Mouse (Mus musculus): ENCODE data around the gene Tctn3.
"Not testable (repeated sequence)": the region's sequence is repeated elsewhere in the genome, so short reads cannot be mapped to it uniquely, and the experiment has no call there.

The Tctn3 gene

DNA sequence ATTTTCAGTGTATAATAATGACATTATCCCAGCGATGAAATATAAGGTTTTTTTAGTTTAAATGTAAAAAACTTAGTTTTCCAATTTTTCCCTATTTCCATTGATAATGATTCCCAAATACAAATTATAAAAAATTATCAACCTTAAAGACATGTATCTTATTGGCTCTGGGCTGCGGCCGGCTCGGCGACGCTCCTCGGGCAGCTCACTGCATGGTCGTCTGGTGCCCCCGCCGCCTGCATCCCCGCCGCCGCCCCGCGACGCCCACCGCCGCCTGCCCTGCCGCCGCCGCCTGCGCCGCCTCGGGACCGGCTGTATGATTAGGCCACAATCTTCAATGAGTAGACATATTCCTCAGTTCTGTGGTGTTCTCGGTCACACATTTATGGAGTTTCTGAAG, 9.6 kb upstream of the Tctn3 start:
- not testable (repeated sequence) for DNase-seq

DNA sequence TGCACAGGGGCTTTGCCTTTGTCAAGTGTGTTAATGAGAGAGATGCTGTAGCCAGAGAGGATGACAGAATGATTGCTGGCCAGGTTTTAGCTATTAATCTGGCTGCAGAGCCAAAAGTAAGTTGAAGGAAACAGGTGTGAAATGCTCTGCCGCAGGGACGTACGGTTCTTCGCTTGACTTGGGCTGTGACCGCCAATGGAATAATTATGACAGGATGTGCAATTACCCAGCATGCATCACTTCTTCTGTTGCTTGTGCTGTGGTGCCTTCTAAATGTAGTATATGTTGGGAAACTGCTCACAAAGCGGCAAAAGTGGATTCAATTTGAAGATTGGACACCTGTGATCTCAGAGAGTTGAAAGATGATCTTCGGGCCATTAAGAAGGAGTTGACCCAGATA, 4.0 kb upstream of the Tctn3 start:
- DNase-seq: no peak

DNA sequence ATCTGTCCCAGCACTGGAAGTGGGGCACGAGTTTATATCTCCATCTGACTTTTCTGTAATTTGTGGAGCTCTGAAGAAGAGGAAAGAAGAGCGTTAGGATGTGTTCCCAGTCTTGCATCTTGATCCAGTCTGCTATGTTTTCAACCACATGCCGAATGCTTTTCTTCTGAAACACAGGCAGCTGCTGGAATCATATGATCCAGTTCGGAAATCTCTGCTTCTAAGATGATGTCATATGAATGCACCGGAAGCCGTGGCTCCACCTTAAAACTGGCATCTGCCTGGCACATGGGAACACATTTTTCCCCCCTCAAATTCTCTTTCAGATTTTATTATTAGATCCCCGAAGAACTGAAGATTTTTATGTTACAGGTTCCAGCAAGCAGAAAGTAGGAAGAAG, 2.8 kb upstream of the Tctn3 start:
- DNase-seq: no peak

DNA sequence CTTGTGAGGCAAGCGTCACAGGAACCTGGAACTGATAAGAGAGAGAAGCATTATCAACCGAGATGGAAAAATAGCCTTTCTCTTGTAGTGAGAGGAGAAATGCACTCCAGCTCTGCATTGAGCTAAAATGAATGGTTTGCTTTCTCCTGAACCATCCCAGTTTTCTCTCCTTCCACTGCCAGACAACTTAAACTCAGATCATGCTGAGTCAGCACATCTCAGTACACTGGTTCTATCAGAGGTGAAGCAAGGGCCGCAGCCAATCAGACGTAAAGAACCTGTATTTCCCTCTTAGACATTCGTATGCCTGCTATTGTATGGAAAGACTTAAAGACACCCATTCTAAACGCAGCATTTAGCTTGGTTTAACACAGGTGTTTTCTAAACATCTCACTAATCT, 4.4 kb downstream of the Tctn3 start:
- no peak for DNase-seq

DNA sequence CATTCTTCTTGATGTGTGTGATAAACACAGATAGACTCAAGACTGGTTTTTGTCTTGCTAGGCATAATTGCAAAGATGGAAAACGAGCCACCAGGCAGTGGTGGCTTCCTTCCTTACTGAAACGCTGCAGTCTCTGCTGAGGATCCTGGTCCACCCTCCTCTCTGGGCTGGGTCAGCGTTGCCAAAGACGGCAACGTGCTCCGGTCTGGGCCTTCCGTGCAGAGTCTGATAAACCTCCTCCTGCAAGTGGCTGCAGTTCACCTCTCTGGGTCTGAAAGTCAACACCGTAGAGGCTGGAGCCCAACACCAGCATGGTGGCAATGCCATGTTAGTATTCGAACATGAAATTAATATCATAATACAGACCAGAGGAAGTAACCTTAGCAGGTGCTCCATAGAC, 6.8 kb downstream of the Tctn3 start:
- DNase-seq: no peak

DNA sequence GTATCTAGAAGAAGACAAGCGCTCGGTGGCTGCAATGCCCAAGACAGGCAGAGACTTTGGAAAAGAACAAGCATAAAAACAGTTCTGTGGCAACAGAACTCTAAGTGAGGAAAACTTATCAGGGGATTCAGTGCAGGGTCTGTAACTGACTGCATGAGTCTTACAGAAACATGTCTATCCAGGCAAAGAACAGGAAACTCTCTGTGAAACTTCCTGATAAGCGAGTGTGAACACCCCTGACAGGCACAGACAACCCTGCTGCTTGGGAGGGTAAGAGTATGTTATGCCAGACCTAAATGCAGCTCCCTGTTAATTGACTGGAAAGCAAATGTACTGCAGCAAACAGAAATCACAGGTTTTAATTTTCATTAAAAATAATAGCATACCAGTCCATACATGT, 10.2 kb downstream of the Tctn3 start:
- DNase-seq: no peak

DNA sequence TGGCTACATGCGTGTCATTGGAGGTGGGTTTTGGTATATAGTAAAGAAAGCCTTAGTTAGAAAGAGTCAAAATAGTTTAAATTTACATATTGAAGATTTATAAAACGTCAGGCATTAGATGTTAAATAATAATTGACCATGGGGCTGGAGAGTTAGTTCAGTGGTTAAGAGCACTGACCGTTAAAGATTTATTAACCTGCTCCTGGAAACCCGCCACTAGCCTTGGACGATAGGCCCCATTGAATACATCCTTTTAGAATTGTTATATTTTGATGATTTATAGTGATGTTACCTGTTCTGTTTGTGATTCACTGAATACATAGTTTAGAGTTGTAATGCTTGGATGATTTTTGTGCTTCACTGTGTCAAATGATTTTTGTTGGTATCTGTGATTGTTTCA, 11.2 kb downstream of the Tctn3 start:
- not testable (repeated sequence) for DNase-seq

DNA sequence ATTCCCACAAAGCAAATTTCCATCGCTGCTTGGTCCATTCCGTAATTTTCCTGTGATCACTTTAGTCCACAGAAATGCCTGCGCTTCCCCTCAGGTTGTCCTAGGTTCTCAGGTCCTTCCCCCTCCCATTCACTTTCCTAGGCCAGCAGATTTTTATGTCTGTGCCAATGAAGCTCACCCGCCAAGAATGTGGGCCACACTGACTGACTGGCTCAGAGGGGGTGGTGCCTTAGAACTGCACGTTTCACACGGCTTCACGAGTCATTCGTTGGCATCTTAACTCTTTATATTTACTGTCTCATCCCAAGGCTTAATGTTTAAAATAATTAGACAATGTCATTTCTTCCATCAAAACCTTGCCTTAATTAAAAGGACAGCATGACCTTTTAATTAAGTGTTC, 16.2 kb downstream of the Tctn3 start:
- no peak for DNase-seq

DNA sequence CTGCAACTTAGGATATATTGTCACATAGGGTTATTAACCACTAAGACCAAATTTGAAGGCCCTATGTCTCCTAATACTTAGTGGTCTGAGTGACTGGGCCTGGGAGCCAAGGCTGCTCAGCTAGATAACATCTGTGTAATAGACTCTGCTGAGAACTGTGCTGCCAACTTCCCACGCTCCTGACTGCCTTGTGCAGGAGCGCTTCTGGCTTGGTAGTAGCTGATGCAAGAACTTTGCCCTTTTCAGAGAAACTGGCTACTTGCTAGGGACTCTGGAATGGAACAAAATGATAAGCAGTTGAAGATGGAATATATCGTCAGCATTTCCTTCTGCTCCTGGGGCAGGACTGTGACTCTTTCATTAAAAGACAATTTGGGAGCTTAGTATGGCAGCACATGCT, 16.8 kb downstream of the Tctn3 start:
- DNase-seq: no peak

DNA sequence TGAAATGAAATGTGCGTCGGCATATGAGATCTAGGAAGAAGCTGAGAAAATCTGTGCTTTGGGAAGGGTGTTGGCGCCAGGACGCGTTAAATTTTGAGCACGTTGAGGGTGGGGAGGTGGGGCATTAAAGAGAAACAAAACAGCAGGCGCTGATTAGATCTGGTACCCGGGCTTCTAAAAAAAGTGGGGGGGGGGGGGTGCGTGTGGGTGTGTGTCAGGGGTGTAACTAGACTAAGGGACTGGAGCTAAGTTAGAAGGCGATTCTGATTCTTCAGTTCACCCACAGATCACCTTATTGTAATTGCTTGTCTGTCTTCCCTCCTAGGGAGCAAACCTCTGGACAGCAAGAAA, 22.5 kb downstream of the Tctn3 start:
- no peak for DNase-seq

DNA sequence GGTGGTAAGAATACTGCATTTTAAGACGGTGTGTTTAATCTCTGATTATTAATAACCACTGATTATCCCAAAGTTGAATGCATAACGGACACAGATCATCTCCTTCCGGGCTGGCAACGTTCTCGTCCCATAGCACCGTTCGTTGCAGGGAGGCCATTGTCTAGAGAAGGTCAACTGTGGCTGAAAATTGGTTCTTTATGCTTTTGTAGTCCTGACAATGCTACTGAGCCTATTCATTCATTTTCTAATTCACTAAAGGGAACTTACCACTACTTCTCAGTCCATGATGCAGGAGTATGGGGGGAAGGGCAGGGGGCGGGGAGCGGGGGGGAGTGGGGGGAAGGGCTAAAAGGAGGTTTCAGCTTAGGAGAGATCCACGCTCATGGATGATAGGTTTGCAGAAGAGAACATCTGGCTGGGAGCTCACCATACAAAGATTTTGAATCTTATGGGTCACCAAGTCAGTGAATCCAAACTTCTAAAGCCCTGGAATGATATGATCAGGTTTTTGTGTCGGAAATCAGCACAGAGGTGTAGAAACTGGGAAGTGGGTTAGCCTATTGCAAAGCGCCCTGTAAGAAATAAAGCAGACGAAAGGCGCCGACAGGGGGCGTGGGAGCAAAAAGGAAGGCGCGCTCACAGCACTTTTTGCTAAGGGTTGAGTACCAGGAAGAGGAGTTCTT, 23.0 kb downstream of the Tctn3 start:
- peak; percentile 90 for DNase-seq

DNA sequence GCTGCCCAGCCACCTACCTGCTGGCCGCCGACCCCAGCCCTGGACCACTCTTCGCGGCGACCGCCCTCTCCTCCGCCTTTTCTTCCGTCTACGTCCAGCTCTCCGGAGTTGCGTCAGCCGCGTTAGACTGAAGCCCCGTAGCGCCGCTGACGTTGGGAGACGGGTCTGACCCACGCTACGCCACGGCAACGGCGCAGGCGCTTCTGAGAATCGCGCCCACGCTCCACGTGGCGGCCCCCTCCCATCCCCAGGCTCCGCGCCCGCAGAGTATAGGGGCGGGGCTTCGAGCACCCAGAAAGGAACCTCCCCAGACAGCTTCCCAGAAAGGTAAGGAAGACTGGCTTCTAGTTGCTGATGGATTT, 23.8 kb downstream of the Tctn3 start, which contains the start of gene Aldh18a1:
Aldh18a1 (minus strand) TSS at position 171 of the 362 bp plus-strand sequence.
- peak; percentile 87 for DNase-seq

DNA sequence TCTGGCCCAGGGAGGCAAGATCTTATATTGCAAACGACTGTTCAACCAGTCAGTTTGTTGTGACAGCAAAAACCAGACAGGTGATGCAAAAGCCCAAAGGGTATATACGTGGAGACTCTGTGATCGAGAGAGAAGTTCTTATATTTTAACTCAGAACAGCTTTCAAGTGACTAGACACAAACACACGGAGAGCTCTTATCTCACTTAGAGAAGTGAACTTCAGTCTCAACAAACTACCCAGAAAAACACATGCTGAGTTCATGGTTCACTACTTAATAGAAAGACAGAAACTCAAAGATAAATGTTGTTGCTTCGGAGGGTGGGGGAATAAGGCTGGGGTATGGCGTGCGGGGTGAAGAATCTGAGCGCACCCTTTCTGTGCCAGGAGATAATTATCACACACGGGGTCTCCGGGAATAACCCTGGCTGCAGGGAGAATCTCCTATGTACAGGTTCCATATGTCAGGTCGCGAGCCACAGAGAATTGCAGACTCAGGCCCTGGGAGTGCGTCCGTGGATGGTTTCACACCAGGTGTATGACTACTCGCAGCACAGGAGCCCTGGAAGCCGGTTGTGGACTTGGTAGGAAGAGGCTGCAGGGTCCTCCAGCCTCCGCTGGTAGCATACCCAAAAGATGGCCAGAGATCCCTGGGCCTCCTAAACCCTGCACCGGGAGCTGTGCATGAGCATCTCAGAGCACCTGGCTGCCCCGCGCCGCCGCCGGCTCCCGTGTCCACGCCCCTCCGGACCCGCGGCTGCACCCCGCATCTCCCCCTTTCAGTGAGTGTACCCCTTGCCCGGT, 24.3 kb downstream of the Tctn3 start:
- no peak for DNase-seq

DNA sequence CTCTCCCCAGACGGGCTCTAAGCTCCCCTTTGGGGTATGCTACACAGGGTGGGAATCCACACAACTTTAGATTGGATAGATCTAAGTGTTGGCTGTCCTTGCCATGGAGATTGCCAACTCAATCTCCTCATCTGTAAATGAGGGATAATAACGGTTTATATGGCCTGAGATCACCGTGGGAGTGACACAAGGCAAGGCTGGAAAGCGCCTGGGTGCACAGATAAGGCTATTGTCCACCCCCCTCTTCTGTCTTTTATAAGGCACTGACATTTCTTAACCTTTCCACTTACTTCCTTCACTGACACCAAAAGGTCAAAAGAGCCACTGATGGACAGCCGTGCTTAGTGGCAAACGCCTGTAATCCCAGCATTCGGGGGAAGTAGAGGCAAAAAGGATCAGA, 25.1 kb downstream of the Tctn3 start:
- no peak for DNase-seq

DNA sequence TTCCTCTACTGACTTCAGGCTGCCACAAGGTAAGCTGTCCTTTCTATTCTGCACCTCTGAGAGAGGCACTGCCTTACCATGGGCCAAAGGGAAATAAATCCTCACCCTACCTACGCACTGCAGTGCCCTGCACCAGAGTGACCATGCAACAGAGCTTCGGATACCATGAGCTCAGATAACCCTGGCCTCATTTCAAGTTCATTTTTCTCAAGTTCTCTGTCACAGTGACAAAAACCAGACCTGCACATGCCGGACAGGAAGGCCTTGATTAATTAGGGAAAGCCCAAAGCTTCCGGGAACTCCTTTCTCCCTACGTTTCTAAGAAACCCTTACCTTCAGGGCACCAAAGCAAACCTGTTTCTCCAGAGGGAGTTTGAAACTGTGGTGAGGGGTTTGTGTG, 30.4 kb downstream of the Tctn3 start:
- DNase-seq: no peak

DNA sequence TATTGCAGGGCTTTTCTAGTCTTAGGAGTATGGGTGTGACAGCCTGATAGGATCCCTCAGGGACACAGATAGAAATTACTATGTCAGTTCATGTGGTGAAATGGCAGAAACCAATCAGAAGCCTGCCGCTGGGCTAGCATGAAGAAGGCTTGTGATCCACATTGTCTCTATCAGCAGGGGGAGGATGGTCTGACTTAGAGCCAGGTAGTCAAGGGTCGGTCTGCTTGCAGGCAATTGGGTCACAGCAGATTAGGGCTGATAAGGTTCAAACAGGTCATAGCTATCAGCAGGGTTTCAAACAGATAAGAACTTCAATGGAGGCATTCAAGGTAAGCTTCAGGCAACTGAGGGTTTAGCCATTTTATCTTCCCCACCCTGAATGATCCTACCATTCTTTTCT, 31.1 kb downstream of the Tctn3 start:
- no peak for DNase-seq

DNA sequence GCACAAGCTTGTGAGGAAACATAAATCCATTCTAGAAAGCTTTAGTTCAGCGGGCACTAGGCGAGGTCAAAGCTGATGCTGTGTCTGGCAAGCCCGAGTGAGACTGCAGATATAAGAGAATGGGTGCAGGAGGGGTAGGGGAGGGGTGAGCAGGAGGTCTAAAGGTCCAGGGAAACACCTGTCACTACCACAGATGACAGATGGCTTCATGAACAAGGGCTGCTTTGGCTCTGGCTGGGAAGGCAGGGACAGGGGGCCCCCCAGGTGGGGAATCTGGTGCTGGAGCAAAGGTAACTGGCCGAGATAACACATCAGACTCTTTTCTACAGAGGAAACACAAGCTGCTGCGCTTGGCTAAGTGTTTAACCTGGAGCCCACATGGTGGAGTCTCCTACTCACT, 36.6 kb downstream of the Tctn3 start:
- no peak for DNase-seq

DNA sequence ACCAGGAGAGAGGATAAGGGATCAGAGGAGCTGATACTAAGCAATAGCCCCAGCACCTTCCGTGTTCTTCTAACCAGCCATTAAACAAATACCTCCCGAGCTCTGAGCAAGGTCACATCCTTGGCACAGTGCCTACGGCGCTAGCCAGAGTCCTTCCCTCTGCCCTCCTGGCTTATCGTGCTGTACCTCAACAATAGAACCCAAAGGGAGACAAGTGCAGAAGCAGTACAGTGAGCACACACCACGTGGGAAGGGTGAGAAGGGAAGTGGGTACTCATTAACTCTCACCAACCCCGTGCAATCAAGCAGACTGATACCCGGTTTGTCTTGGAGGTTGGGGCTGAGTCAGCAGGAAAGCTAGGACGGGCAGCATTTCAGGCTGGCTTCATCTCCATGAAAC, 41.3 kb downstream of the Tctn3 start:
- DNase-seq: peak; percentile 66

DNA sequence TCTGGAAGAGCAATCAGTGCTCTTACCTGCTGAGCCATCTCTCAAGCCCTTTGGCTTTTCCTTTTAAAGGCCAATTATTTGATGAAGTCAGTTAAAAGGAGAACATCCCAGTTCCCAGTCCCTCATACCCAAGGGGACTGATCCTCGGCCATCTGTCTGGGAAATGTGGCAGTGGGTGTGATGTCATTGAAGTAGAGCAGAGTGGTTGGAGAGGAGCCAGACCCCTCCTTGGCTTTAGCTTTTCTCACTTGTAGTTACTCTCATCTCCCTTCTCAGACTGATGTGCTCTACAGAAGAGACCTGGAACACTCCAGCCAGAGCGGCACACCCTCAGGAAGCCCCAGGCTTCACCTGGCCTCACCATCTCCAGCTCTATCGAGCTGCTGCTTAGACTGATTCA, 44.4 kb downstream of the Tctn3 start:
- DNase-seq: no peak

DNA sequence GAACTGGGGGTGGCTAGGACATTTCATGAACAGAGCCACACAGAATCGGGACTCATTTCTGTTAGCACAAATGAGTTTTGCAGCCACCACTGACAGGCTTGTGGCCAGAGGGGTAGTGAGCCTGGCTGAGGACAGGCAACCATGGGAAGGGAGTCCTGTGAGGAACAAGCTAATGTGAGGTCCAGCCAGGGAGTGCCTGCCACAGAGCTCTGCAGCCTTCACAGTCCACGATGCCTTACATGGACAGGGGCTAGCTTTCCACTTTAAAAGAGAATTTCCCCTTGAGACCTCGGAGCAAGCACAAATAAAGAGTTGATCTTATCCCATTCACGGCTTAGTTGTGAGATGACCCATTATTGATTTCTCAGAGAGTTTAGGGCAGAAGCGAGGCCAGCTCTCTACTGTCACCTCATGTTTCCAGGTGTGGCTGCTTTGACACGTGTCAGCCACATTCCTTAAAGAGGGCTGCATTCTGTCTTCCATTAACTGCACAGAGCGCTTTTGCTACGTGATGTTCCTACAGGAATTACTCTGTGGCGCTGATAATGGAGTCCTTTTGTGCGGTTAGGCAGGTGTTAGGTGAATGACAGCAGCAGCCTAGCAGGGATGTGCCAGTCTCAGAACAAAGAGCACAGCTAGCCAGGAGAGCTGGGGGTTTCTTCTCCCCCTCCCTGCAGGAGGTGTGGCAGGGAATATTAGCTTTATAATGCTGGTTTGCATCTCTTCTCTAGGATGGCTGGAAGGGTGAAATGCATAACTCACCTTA, 48.0 kb downstream of the Tctn3 start:
- DNase-seq: no peak

DNA sequence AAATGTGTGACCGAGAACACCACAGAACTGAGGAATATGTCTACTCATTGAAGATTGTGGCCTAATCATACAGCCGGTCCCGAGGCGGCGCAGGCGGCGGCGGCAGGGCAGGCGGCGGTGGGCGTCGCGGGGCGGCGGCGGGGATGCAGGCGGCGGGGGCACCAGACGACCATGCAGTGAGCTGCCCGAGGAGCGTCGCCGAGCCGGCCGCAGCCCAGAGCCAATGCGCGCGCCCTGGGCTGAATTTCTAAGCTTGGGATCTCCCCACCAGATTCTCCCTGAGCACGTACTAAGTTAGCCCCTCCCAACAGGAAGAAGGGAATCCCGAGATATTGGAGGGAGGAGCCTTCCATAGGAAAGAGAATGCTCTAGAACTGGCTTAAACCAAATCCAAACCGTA, 50.5 kb downstream of the Tctn3 start:
- not testable (repeated sequence) for DNase-seq

DNA sequence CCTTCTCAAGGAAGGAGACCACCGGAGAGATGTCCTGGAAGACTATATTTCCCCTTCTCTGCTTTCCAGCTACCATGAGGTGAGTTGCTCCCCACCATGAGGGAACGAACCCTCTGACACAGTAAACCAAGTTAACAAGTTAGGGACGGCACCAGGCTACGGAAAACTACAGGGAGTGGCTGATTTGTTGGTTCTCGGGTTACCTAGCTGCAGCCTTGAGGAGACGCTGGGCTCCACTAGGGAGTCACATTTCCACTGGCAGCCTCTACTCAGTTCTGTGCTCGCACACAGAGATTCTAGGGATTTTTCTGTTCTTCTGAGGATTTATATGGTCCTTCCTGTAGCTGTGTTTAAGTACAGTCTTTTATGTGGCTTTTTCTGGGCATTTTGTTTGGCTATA, 56.0 kb downstream of the Tctn3 start:
- DNase-seq: no peak

DNA sequence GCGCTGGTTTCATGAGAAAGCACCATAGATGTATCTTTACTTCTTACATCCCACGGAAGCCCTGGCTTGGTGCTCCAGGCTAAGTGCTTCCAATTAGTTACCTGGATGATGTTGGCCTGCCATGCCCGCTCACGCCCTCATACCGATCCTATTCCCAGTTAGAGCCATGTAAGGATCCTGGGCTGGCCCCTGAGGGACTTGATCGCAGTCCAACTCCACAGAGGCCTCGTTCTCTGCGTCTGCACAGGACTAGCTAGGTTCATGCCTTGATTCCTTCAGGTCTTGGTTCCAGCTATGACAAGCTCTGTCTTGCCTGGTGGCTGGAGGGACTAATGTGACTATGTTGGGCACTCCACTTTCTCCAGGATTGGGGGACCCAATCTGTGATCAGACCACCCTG, 56.9 kb downstream of the Tctn3 start:
- no peak for DNase-seq

DNA sequence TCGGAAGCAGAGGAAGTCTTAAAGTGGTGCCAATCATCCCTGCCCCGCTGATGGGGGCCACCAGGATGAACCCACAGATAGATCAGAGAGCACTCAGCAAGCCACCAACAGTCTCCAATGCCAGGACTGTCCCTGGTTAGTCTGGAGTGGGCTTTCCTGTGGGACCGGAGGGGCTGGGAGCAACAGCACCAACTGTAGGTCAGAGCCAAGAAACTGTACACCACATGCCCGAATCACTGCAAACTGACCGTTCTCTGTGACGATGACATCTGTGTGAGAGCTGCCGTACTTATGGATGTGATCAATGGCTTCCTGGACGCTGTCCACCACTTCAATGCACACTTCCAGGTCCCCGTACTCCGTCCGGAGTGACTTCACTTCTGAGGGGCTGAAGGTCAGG, 57.7 kb downstream of the Tctn3 start:
- no peak for DNase-seq

Data from kidney, adult 18-20 months (tissue).